Mouse (Mus musculus) 416B (cell line): Measurements from ENCODE around the gene Clcn3.
A peak's percentile ranks its signal among the peaks of the same experiment; 100 is the strongest.

ENCODE experiments used
- DNase-seq: peaks from one replicate; pipeline ENCODE4 v3.0.0; 2011; ENCODE audit warnings: low read depth

The Clcn3 gene

GRCm38 (mm10) chr8:60869761-60870160 lies 113.3 kb downstream of the Clcn3 start:
- no peak for DNase-seq

- DNase-seq = no peak
These were observed 114.7 kb downstream of the Clcn3 start for GRCm38 (mm10) chr8:60868236-60868965.

GRCm38 (mm10) chr8:60867468-60868115 lies 115.5 kb downstream of the Clcn3 start:
- DNase-seq = no peak

- peak; percentile 85 for DNase-seq
These were observed 117.5 kb downstream of the Clcn3 start for GRCm38 (mm10) chr8:60865504-60866114.

- no peak for DNase-seq
These were observed 118.2 kb downstream of the Clcn3 start for GRCm38 (mm10) chr8:60864875-60865274.

GRCm38 (mm10) chr8:60861783-60862182 lies 121.3 kb downstream of the Clcn3 start:
- DNase-seq = peak; percentile 65

GRCm38 (mm10) chr8:60860749-60861148 lies 122.4 kb downstream of the Clcn3 start:
- DNase-seq = no peak
